Mouse (Mus musculus) layer of hippocampus, postnatal 10 days (tissue): ENCODE measurements around the gene Wfdc17. TPM values are rescaled to one million over a fixed set of nuclear protein-coding genes. Genes with fewer than 3 reads are reported as not detected.

Experiments
- DNase-seq, 2 experiments: peaks; one replicate each; pipeline ENCODE4 v3.0.0; 2021; ENCODE audit warnings: low spot score in 2 of 2
- long read RNA-seq: library from polyadenylated mRNA; stranded (forward); transcript quantifications from one replicate; pipeline ENCODE4 v2.0.0, GENCODE M21; 2023
- total RNA-seq, 2 experiments: library from RNA; stranded (reverse); gene quantifications; 2 replicates each; pipeline ENCODE4 v1.2.3; 2021

Wfdc17 gene
- total RNA-seq, result not detected
- long read RNA-seq, result 0 reads

- DNase-seq, result no peak
Observed at GRCm38 (mm10) chr11:83703705-83704104, at the start of gene Wfdc17. Gene Wfdc17 (plus strand): TSS chr11:83703991.

DNA sequence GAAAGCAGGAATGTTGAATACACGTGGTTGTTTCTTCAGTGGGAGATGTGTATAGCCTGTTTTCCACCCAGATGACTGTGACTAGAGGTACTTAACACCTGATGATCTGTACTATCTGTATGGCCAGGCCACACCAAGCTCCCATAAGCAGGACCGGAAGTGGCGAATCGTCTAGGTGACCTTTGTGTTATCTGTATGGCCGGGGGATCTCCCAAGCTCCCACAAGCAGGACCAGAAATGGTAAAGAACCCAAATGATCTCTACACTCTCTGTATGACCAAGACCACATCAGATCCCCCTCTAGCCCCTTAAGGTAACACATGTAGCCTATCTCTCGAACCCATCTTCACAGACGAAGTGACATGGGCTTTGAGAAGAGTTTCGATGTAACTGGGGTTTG is 49.2 kb upstream of the Wfdc17 start:
- DNase-seq, result no peak

DNA sequence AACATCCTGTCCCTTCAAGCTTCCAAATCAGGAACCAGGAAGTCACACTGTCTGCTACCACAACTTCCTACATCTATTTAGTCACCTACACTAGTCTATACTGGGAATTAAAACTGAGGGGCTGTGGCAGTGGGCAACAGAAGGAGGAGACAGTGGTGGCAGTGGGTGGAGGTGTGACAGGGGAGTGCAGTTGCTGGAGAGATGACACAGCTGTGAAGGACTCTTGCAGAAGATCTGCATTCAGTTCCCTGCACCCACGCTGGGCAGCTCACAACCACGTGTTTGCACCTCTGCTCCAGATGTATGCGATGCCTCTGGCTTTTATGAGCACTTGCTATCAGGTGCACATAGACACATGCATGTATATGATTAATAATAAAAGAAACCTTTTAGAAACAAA is 46.3 kb upstream of the Wfdc17 start:
- no peak for DNase-seq

DNA sequence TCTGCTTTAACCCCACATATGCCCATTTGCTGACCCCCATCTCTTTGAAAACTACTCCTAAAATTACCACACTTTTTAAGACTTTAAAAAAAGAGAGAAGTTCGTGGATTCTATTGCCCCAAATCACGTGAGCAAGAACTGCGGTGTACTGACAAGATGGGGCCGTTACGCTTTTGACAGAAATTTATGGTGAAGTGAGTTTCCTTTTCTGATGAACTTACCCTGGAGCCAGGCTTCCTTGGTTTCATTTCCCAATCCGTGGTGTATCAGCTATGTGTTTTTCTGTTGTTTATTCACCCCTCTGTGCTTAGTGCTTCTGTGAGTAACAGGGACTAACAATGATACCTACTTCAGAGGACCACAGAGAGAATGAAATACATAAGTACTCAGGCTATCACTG is 45.0 kb upstream of the Wfdc17 start:
- no peak for DNase-seq

- DNase-seq, result no peak
Observed at GRCm38 (mm10) chr11:83662204-83662603, 41.6 kb upstream of the Wfdc17 start, which contains the start of gene Ccl4. Gene Ccl4 (plus strand): TSS chr11:83662584.

- no peak for DNase-seq
Observed at GRCm38 (mm10) chr11:83663532-83663931, 40.3 kb upstream of the Wfdc17 start.

DNA sequence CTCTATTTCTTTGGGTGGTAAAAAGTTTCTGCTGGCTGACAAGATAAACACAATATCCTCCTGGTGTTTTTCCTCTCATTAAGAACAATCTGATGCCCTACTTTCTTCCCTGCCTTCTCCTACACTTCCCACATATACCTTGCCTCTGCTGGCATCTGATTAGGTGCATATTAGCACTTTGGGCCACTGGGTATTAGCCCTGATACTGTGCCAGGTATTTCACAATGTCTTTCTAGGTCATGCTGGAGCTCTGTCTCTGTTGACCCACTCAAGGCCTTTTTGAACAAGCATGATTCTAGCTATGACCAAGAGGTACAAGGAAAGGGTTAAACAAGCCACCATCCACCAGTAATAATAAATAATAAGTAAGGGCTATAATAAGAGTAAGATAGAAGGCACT is 32.0 kb upstream of the Wfdc17 start:
- DNase-seq, result no peak

- DNase-seq, result no peak
Observed at GRCm38 (mm10) chr11:83675665-83676064, 28.1 kb upstream of the Wfdc17 start.

- no peak for DNase-seq
Observed at GRCm38 (mm10) chr11:83689918-83690317, 13.9 kb upstream of the Wfdc17 start.

DNA sequence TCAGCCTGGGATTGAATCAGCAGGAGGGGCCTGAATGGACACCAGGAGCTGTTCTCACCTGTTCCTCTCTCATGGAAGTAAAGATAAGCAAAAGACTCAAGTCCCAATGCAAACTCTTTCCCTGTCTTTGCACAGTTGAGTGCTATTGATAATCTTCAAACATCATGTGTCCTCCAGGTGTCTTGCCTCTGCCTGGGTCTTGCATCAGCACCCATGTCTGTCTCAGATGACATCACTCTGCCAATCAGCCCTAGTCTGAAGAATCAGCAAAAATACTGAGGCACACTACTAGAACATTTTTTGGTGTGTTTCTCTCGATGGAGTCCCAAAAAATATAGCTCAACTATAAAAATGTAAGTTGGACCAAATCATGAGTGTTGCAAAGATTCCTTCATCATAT is 11.8 kb upstream of the Wfdc17 start:
- DNase-seq, result no peak

GRCm38 (mm10) chr11:83708715-83709114 is 4.9 kb downstream of the Wfdc17 start, which contains the start of gene Wfdc18:
Gene Wfdc18 (plus strand): TSS chr11:83709015.
- no peak for DNase-seq

GRCm38 (mm10) chr11:83709683-83710082 is 5.9 kb downstream of the Wfdc17 start:
- no peak for DNase-seq

- DNase-seq, result no peak
Observed at GRCm38 (mm10) chr11:83712671-83713070, 8.9 kb downstream of the Wfdc17 start.

GRCm38 (mm10) chr11:83713925-83714324 is 10.1 kb downstream of the Wfdc17 start:
- DNase-seq, result no peak

DNA sequence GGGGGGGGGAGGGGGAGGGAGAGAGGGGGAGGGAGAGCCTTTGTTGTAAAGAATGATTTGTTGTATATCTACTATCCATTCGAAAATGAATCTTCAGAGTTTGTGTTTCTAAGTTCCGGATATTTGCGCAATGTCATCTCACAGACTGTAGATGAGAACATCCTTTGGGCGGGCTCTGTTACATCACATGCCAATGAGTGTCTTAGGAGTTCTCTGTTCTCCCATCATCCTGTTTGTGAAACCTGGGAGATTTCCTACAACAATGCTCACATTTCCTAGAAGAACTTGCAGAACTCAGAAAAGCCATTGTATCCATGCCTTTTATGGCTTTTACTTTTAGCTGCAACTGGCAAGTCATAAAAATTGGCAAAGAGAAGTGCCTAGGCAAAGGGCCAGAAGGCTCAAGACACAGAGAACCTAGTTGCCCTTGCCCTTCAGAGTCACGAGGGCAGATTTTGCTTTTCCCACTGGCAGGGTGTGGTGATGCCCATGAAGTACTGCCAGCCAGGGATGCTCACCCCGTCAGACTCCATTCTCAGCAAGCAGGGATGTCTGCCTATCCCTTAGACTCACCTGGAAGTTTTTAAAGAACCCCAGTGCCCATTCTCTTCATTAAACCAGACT is 13.4 kb downstream of the Wfdc17 start:
- no peak for DNase-seq

DNA sequence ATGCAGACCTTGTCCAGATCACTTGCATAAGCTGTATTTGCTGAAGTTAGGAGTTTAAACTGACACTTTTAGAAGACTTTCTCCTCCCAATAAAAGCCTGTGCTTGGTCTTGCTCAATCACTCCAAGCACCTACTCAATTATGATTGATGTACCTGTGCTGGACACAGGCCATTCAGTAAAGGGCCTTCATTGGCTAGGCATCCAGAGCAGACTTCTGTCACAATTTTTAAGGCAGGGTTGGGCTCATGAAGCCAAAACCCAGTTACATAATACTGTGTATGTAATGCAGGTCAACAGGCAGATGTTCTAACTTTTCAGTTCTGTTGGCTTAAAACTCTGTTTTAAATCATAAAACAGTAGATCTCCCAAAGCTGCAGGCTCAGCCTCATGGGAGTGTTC is 17.0 kb downstream of the Wfdc17 start:
- no peak for DNase-seq

DNA sequence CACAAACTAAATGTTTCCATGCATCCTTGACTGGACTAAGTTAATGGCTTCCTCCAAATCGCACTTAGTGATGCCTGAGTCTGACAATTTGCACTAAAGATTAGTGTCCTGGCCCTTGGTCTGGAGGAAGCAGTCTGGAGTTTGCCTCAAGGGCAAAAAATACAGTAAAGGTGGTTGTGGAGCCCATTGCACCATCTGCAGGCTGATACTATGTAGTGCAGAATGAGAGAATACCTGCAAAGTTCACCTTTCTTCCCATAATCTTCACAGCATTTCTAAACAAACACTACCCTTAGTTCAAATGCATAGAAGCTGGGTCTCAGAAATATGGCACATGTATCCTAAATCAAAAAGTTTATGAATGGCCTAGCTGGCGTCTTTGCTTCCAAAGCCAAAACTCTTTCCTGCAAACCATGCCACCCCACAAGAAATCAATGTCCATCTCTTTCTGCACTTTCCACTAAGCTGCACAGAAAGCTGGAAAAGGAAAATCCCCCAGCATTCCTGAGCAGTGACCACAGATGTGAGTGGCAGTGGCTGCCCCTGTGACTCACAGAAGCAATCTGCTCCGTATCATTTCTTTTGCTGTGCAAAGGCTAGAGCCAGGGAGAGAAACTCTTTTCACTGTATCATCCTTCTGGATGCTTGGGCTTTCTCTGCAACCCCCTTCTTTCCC is 25.1 kb downstream of the Wfdc17 start:
- DNase-seq, result no peak

DNA sequence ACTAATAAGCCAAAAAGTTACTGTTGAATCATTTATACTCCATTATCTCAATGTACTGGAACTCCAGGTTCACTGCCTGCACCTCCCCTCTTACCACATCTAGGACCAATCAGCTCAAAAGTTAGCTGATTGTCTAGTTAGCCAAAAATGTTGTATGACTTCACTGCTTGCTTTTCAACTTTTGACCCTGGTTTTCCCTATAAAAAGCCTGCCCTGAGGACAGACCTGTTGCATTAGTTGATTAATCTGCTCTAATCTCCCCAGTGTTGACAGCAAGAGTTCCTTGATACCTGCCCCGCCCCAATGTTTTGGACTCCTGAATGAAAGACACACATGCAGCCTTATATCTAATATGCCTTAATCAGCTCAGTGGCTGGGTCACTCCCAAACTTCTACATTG is 27.3 kb downstream of the Wfdc17 start:
- no peak for DNase-seq

- DNase-seq, result no peak
Observed at GRCm38 (mm10) chr11:83733071-83733640, 29.4 kb downstream of the Wfdc17 start.

DNA sequence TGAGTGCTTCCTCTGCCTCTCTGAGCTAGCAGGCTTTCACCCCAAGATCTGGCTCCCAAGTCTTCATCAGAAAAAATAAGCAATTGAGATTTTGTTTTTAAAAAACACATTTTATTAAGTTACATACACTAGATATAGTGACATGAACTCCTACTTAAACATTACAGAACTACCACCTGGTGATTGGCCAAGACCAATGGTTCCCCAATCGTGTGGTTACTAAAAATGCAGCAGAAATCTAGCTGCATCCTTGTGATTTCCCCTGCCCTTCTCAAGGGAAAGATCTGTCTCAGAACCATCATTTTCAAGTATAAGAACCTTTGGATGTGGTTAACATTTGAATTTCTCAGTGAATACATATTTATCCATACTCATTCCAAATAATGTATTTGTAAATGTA is 30.4 kb downstream of the Wfdc17 start:
- no peak for DNase-seq

DNA sequence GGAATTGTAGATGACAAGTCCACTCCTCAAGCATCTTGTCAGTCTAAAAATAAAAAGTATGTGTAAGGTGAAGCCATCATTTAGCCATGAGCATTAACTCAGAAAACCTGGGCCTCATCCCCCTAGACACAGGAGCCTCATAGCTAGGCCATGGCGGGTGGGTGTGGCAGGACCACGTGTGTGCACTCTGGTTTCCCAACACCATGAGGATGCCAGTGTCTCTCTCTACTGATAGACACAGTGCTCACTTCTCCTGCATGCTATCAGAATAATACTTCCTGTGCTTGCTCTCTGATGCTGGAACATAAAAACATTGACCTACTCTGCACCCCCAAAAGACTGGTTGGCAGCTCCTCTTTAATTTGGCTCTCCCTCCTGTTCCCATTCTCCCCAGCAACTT is 32.1 kb downstream of the Wfdc17 start:
- no peak for DNase-seq

GRCm38 (mm10) chr11:83737109-83737558 is 33.3 kb downstream of the Wfdc17 start:
- no peak for DNase-seq

- peak; percentile 84 for DNase-seq
Observed at GRCm38 (mm10) chr11:83739241-83739640, 35.5 kb downstream of the Wfdc17 start.
